Mouse (Mus musculus): ENCODE data around the gene Kif3c.
"Not testable (repeated sequence)": the region's sequence is repeated elsewhere in the genome, so short reads cannot be mapped to it uniquely, and the experiment has no call there.

- TF ChIP-seq CTCF (IDR thresholded peaks at IDR 0.05; ENCODE audit: low read depth, low read length); POLR2A (IDR thresholded peaks at IDR 0.05; ENCODE audit: insufficient read depth, low read length): not testable (repeated sequence)
Measured at GRCm38 (mm10) chr12:3405662-3406061, 40.7 kb downstream of the Kif3c start.

Measured in ES-Bruce4 (cell line).